Mouse (Mus musculus): Measurements from ENCODE around the gene Ss18l1. TPM values are rescaled to one million over a fixed set of nuclear protein-coding genes. Genes with fewer than 3 reads are reported as not detected.

The Ss18l1 gene
- polyA plus RNA-seq, 1 experiment from 2014 or later: 8.0 TPM

DNA sequence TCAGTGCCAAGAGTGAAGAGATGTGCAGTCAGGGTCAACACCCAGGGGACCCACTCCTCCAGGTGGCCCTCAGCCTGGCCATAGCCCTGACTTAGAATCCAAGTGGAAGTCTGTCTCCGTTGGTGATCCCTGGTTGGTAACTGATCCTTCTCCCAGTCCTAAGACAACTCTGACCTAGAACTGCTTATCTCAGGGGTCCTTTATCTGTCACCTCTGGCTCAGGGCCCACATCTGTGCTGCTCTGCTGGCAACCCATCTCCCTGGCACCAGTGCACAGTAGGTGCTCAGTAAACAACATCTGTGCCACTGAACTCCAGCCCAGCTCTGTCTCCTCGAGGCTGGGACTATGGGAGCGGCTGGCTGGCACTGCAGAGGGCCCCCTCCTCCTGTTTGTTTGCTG lies 55.3 kb downstream of the Ss18l1 start:
- Histone ChIP-seq H3K4me1 (ENCODE audit: control insufficient read depth, insufficient read depth, low read length) (no peaks in the 10 kb centered on the region), H3K4me3 (ENCODE audit: low read depth, low read length) (no peak overlapping the region), H3K36me3 (replicated peaks; ENCODE audit: control insufficient read depth, insufficient read depth, low read depth, low read length) (no peaks in the 10 kb centered on the region), H3K9me3 (replicated peaks; ENCODE audit: control insufficient read depth, low read length) (no peaks in the 10 kb centered on the region), H3K27ac (replicated peaks; ENCODE audit: low read depth, low read length) (no peak overlapping the region), H3K27me3 (ENCODE audit: control insufficient read depth, insufficient read depth, low read length) (peaks cover 29% of the 10 kb centered on the region), H3K9ac (replicated peaks; ENCODE audit: low read length) (no peak overlapping the region), H3K4me2 (ENCODE audit: low read depth, low read length) (no peak overlapping the region)
- DNase-seq (ENCODE audit: low spot score) (no peak), ATAC-seq (replicated peaks; ENCODE audit: insufficient number of reproducible peaks, low FRiP score, low TSS enrichment, low read depth) (no peak)
- 64% methylated on average over 3 of the region's 3 CpGs for WGBS

GRCm38 (mm10) chr2:180098167-180098566 lies 55.9 kb downstream of the Ss18l1 start:
- Histone ChIP-seq H3K27me3 (ENCODE audit: control insufficient read depth, insufficient read depth, low read length) (peaks cover 35% of the 10 kb centered on the region), H3K27ac (replicated peaks; ENCODE audit: low read depth, low read length) (no peak overlapping the region), H3K4me1 (ENCODE audit: control insufficient read depth, insufficient read depth, low read length) (no peaks in the 10 kb centered on the region), H3K9ac (replicated peaks; ENCODE audit: low read length) (no peak overlapping the region), H3K9me3 (replicated peaks; ENCODE audit: control insufficient read depth, low read length) (no peaks in the 10 kb centered on the region), H3K4me3 (ENCODE audit: low read depth, low read length) (no peak overlapping the region), H3K36me3 (replicated peaks; ENCODE audit: control insufficient read depth, insufficient read depth, low read depth, low read length) (no peaks in the 10 kb centered on the region), H3K4me2 (ENCODE audit: low read depth, low read length) (no peak overlapping the region)
- ATAC-seq (replicated peaks; ENCODE audit: insufficient number of reproducible peaks, low FRiP score, low TSS enrichment, low read depth): no peak
- no peak for DNase-seq (ENCODE audit: low spot score)
- WGBS: 39% methylated on average over 5 of the region's 5 CpGs

DNA sequence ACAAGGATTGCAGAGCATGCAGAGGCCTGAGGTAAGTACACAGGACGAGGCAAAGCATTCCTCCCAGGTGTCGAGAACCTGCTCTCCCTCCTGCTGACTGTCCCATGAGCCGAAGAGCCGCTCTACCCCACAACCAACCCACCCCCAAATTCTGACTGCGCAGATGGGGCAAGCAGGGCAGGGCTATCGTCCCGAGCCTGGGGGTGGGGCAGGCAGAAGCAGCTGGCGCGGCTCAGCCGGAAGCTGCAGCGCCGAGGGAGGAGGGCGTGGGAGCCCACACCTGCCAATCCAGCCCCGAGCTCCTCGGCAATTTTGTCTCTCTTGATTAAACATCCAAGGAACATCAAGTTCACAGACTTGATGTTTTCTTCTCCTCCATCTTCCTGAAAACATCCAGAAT lies 57.2 kb downstream of the Ss18l1 start:
- ATAC-seq (replicated peaks; ENCODE audit: insufficient number of reproducible peaks, low FRiP score, low TSS enrichment, low read depth): no peak
- peaks cover 48% of the 10 kb centered on the region for H3K27me3 ChIP-seq (ENCODE audit: control insufficient read depth, insufficient read depth, low read length)
- H3K9ac ChIP-seq (replicated peaks; ENCODE audit: low read length): no peak overlapping the region

DNA sequence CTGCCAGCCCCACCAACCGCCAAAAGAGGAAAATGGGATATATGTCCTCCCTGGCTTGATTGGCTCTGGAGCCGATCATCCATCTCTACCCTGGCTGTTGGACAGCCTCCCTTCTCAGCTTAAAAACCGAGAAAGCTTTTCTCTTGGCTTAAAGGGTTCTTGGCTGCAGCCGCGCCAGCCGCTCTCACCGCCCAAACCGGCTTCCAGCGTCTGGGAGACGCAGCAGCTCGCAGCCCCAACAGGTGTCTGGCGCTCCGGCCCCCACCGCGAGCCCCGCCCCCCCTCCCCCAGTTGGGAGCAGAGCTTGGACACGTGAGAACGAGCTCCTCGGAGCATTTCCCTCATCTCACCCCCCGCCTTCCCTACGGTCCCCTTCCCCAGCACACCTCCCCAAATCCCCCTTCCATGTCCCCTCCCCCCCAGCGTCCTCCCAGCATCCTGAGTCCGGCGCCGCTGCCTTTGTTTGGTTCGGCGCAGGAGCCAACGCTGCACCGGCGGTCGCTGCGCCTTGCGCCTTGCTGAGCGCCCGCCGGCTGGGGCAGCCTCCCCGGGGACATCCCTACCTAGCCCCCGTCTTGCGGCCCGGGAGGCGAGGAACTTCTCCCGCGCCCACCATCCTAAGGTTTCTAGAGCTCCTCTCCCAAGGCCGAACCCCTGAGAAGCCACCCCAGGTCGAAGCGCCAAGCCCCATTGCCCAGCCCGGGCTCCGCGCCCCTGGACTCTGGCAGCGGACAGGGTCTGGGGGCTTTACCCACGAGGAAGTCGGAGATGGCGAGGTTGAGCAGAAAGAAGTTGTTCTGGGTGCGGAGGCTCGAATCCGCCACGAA lies 61.1 kb downstream of the Ss18l1 start:
- peaks cover 62% of the 10 kb centered on the region for H3K27me3 ChIP-seq (ENCODE audit: control insufficient read depth, insufficient read depth, low read length)
- ATAC-seq (replicated peaks; ENCODE audit: insufficient number of reproducible peaks, low FRiP score, low TSS enrichment, low read depth) (no peak), DNase-seq (ENCODE audit: low spot score) (no peak)
- H3K36me3 ChIP-seq (replicated peaks; ENCODE audit: control insufficient read depth, insufficient read depth, low read depth, low read length): no peaks in the 10 kb centered on the region
- WGBS: 1% methylated on average over 53 of the region's 57 CpGs
- H3K4me3 ChIP-seq (ENCODE audit: low read depth, low read length): peak overlapping the region; percentile 43
- peak overlapping the region; percentile 97 for H3K4me2 ChIP-seq (ENCODE audit: low read depth, low read length)
- peak overlapping the region; percentile 9; the same call in 1 of the 2 replicates for H3K9ac ChIP-seq (replicated peaks; ENCODE audit: low read length)
- no peak overlapping the region; the same call in 1 of the 2 replicates for H3K27ac ChIP-seq (replicated peaks; ENCODE audit: low read depth, low read length)
- peaks cover 2% of the 10 kb centered on the region; the same call in 1 of the 2 replicates for H3K4me1 ChIP-seq (ENCODE audit: control insufficient read depth, insufficient read depth, low read length)
- no peaks in the 10 kb centered on the region for H3K9me3 ChIP-seq (replicated peaks; ENCODE audit: control insufficient read depth, low read length)

More for the DNA sequence above, 57.2 kb downstream of the Ss18l1 start:
- no peak for DNase-seq (ENCODE audit: low spot score)
- WGBS: 9% methylated on average over 15 of the region's 15 CpGs
- Histone ChIP-seq H3K4me1 (ENCODE audit: control insufficient read depth, insufficient read depth, low read length) (peaks cover 2% of the 10 kb centered on the region; the same call in 1 of the 2 replicates), H3K36me3 (replicated peaks; ENCODE audit: control insufficient read depth, insufficient read depth, low read depth, low read length) (no peaks in the 10 kb centered on the region), H3K9me3 (replicated peaks; ENCODE audit: control insufficient read depth, low read length) (no peaks in the 10 kb centered on the region), H3K4me2 (ENCODE audit: low read depth, low read length) (no peak overlapping the region), H3K27ac (replicated peaks; ENCODE audit: low read depth, low read length) (no peak overlapping the region), H3K4me3 (ENCODE audit: low read depth, low read length) (no peak overlapping the region)

- Histone ChIP-seq H3K9ac (replicated peaks; ENCODE audit: low read length) (peak within 1 kb of the TSS; percentile 9; the same call in 1 of the 2 replicates), H3K36me3 (replicated peaks; ENCODE audit: control insufficient read depth, insufficient read depth, low read depth, low read length) (no peaks in the 10 kb centered on the region), H3K4me1 (ENCODE audit: control insufficient read depth, insufficient read depth, low read length) (peaks cover 2% of the 10 kb centered on the region; the same call in 1 of the 2 replicates), H3K27me3 (ENCODE audit: control insufficient read depth, insufficient read depth, low read length) (peaks cover 58% of the 10 kb centered on the region), H3K9me3 (replicated peaks; ENCODE audit: control insufficient read depth, low read length) (no peaks in the 10 kb centered on the region), H3K4me3 (ENCODE audit: low read depth, low read length) (peak within 1 kb of the TSS; percentile 43), H3K27ac (replicated peaks; ENCODE audit: low read depth, low read length) (no peak within 1 kb of the TSS), H3K4me2 (ENCODE audit: low read depth, low read length) (peak within 1 kb of the TSS; percentile 97)
- ATAC-seq (replicated peaks; ENCODE audit: insufficient number of reproducible peaks, low FRiP score, low TSS enrichment, low read depth): peak; percentile 76
- WGBS: 0% methylated on average over 58 of the region's 87 CpGs
- peak; percentile 87 for DNase-seq (ENCODE audit: low spot score)
Measured at GRCm38 (mm10) chr2:180103978-180104658, 61.8 kb downstream of the Ss18l1 start, which contains the start of gene Hrh3. Hrh3 (minus strand) TSS chr2:180104488.

- ATAC-seq (replicated peaks; ENCODE audit: insufficient number of reproducible peaks, low FRiP score, low TSS enrichment, low read depth) (0 out of 2 replicates have a peak, but pooled peaks have one; percentile 5), DNase-seq (ENCODE audit: low spot score) (no peak)
- Histone ChIP-seq H3K36me3 (replicated peaks; ENCODE audit: control insufficient read depth, insufficient read depth, low read depth, low read length) (no peaks in the 10 kb centered on the region), H3K27me3 (ENCODE audit: control insufficient read depth, insufficient read depth, low read length) (peaks cover 58% of the 10 kb centered on the region), H3K9me3 (replicated peaks; ENCODE audit: control insufficient read depth, low read length) (no peaks in the 10 kb centered on the region), H3K4me2 (ENCODE audit: low read depth, low read length) (peak overlapping the region; percentile 97), H3K4me1 (ENCODE audit: control insufficient read depth, insufficient read depth, low read length) (peaks cover 2% of the 10 kb centered on the region; the same call in 1 of the 2 replicates), H3K9ac (replicated peaks; ENCODE audit: low read length) (no peak overlapping the region), H3K4me3 (ENCODE audit: low read depth, low read length) (peak overlapping the region; percentile 43), H3K27ac (replicated peaks; ENCODE audit: low read depth, low read length) (no peak overlapping the region)
- 7% methylated on average over 24 of the region's 24 CpGs for WGBS
Measured at GRCm38 (mm10) chr2:180104659-180105377, 62.5 kb downstream of the Ss18l1 start.

- Histone ChIP-seq H3K27me3 (ENCODE audit: control insufficient read depth, insufficient read depth, low read length) (peaks cover 51% of the 10 kb centered on the region), H3K4me2 (ENCODE audit: low read depth, low read length) (no peak overlapping the region), H3K9ac (replicated peaks; ENCODE audit: low read length) (no peak overlapping the region), H3K36me3 (replicated peaks; ENCODE audit: control insufficient read depth, insufficient read depth, low read depth, low read length) (no peaks in the 10 kb centered on the region), H3K27ac (replicated peaks; ENCODE audit: low read depth, low read length) (no peak overlapping the region), H3K4me3 (ENCODE audit: low read depth, low read length) (no peak overlapping the region), H3K4me1 (ENCODE audit: control insufficient read depth, insufficient read depth, low read length) (peaks cover 2% of the 10 kb centered on the region; the same call in 1 of the 2 replicates), H3K9me3 (replicated peaks; ENCODE audit: control insufficient read depth, low read length) (no peaks in the 10 kb centered on the region)
- ATAC-seq (replicated peaks; ENCODE audit: insufficient number of reproducible peaks, low FRiP score, low TSS enrichment, low read depth): no peak; the same call in 1 of the 2 replicates
- WGBS: 24% methylated on average over 8 of the region's 8 CpGs
- DNase-seq (ENCODE audit: low spot score): no peak
Measured at GRCm38 (mm10) chr2:180105441-180106190, 63.3 kb downstream of the Ss18l1 start.
